ENCODE assay signal across 9 mouse cellular contexts in the genomic region with DNA sequence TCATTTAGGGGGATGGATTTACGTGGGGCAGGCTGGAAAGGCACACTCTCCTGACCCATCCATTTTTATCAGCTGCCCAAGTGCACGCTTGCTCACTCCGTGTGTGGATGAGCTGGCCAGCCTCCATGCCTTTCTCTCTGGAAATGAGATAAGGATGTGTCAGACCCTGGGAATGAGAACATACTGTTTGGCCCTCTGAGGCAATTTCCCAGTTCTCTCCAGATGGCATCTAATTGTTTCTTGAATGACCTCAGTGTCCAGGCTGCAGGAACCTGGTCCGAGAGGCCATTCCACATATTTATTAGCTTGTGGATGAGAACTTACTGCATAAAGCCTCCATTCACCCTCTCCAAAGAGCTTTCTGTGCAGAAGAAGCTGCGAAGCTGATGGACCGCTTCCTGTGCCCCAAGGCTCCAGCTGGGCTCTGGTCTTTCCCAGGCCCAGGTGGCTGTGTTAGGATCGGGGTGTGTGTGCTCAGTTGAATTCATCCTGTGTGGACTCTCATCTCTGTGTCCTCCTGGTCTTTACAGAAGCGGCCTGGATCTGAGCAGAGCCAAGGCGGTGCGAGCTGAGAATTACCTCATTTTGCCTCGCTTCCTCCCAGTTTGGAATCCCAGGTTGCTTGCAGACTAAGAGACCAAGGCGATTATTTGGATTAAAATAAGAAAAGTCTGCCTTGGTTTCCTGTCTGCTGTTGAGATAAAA.
A peak's percentile ranks its signal among the peaks of the same experiment; 100 is the strongest.
DNase-seq lines count a peak whose midpoint lies in the region; ATAC-seq and TF ChIP-seq lines count a peak whose summit lies in the region.
"Had no signal": no experiment of that assay in that cellular context is flagged by ENCODE, and none has a peak within 500 bp of the region (broad histone marks: within the 10 kb centered on the region; RNA-seq: fewer than 3 reads in every experiment).

No protein-coding gene starts in this region.

- ATAC-seq in limb, embryonic 12.5 days (ENCODE audit: insufficient number of reproducible peaks, insufficient read depth, low FRiP score, low TSS enrichment, low read depth): no peak

- 59% methylated on average over 12 of the region's 12 CpGs for WGBS in limb, embryonic 12.5 days

- no peak for TF ChIP-seq POLR2A in testis, adult 2 months (IDR thresholded peaks at IDR 0.05; ENCODE audit: control insufficient read depth, low read depth, low read length)

- no peak overlapping the region for H3K9ac ChIP-seq in limb, embryonic 12.5 days (replicated peaks)

- DNase-seq in adrenal gland, adult 2 months: peak; percentile 76
- no peak for DNase-seq in adrenal gland, postnatal 4 days (ENCODE audit: low spot score in 2 of 2)
- DNase-seq in testis, postnatal 10 days (ENCODE audit: low spot score): no peak
- DNase-seq in ovary, postnatal 14 days (ENCODE audit: low spot score): no peak
- DNase-seq in spleen, postnatal 14 days (ENCODE audit: low spot score in 2 of 2): no peak
- no peak for DNase-seq in layer of hippocampus, adult 8-10 months (ENCODE audit: low spot score in 2 of 2)
- DNase-seq: gastrocnemius, postnatal 36 days had no signal

- H3K4me3 ChIP-seq in testis, adult 2 months (ENCODE audit: control insufficient read depth, low read depth, low read length): no peak overlapping the region
- H3K4me3 ChIP-seq in limb, embryonic 12.5 days (replicated peaks): no peak overlapping the region

- H3K4me1 ChIP-seq in testis, adult 2 months (ENCODE audit: control insufficient read depth, insufficient read depth, low read length): peaks cover 3% of the 10 kb centered on the region
- peaks cover 37% of the 10 kb centered on the region for H3K4me1 ChIP-seq in limb, embryonic 12.5 days (replicated peaks)

- TF ChIP-seq CTCF in testis, adult 2 months (IDR thresholded peaks at IDR 0.05; ENCODE audit: control insufficient read depth, insufficient read depth, insufficient replicate concordance, low read depth, low read length): no peak

- peak overlapping the region; percentile 78 for H3K27ac ChIP-seq in testis, adult 2 months (ENCODE audit: control insufficient read depth, insufficient read depth, low read depth, low read length)
- peak overlapping the region; percentile 51 for H3K27ac ChIP-seq in limb, embryonic 12.5 days

- H3K36me3 ChIP-seq in testis, adult 2 months (ENCODE audit: control insufficient read depth, insufficient read depth, low read length): no peaks in the 10 kb centered on the region
- H3K36me3 ChIP-seq in limb, embryonic 12.5 days: no peaks in the 10 kb centered on the region

- H3K9me3 ChIP-seq in limb, embryonic 12.5 days: no peaks in the 10 kb centered on the region

- no peak overlapping the region for H3K4me2 ChIP-seq in limb, embryonic 12.5 days

- H3K27me3 ChIP-seq in testis, adult 2 months (ENCODE audit: control insufficient read depth, insufficient read depth, low read length): no peaks in the 10 kb centered on the region
- no peaks in the 10 kb centered on the region for H3K27me3 ChIP-seq in limb, embryonic 12.5 days
